Mouse (Mus musculus) activated CD4-positive, CD25-positive, alpha-beta regulatory T cell (primary cell): ENCODE data around the gene Cartpt. TPM values are rescaled to one million over a fixed set of nuclear protein-coding genes. Genes with fewer than 3 reads are reported as not detected.

Source experiments
- polyA plus RNA-seq, 2 experiments: library from polyadenylated mRNA; unstranded; fragments of 100-300 nt; shearing (Covaris generic); gene quantifications; one replicate each; pipeline ENCODE4 v1.2.1; 2017

Cartpt gene
- not detected for polyA plus RNA-seq

GRCm38 (mm10) chr13:99900965-99901364 is at the start of gene Cartpt:
Cartpt (minus strand) TSS chr13:99901091.

Other genes with a start within 250 kb of the Cartpt start
- gene Mccc2, start 114.5 kb upstream of the Cartpt start, polyA plus RNA-seq = 1 to 10 TPM; 6.5 to 8.8 TPM
- 10 to 100 TPM; 53.4 to 57.6 TPM for gene Bdp1, start 203.0 kb upstream of the Cartpt start, polyA plus RNA-seq
- gene Serf1, start 206.9 kb upstream of the Cartpt start, polyA plus RNA-seq = 10 to 100 TPM in 1 of 2 experiments, 1 to 10 TPM in 1; 5.2 to 14.7 TPM
- gene Smn1, start 223.8 kb upstream of the Cartpt start, polyA plus RNA-seq = 10 to 100 TPM; 38.5 to 51.9 TPM